Mouse (Mus musculus): ENCODE measurements around the gene Fezf2. TPM values are rescaled to one million over a fixed set of nuclear protein-coding genes. Genes with fewer than 3 reads are reported as not detected.

Fezf2 gene
- not detected for total RNA-seq (2021)

- intact Hi-C loops (cut with DNase I) = no loop called here
Measured at GRCm38 (mm10) chr14:12348089-12348488, at the start of gene Fezf2. Gene Fezf2, minus strand, starts transcription at chr14:12348189.

DNA sequence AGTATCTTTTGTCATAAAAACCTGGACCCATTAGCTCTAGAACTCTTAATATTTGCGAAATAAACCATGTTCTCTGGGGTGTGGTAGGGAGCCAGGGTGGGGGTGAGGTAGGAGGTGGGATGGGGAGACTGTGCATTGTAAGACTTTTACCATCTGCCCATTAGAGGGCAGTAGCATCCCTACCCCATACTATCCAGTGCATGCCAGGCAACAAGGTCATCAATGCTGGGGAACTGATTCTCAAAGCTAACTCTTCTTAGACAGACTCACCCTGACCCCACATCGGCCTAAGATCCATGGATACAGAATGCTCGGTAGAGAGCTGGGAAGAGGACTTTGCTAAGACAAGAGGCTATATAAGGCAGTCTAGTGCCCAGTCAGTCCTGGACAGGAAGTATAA, 49.6 kb upstream of the Fezf2 start:
- DNase-seq = no peak
- intact Hi-C loops (cut with DNase I) = loop anchor here (2.0 kb wide), 1 partner anchor 133 kb away; no protein-coding TSS in a partner anchor

More at GRCm38 (mm10) chr14:12348089-12348488, at the start of gene Fezf2:
- no peak for DNase-seq

- intact Hi-C loops (cut with DNase I) = no loop called here
- DNase-seq = no peak
Measured at GRCm38 (mm10) chr14:12394318-12394717, 46.3 kb upstream of the Fezf2 start.

DNA sequence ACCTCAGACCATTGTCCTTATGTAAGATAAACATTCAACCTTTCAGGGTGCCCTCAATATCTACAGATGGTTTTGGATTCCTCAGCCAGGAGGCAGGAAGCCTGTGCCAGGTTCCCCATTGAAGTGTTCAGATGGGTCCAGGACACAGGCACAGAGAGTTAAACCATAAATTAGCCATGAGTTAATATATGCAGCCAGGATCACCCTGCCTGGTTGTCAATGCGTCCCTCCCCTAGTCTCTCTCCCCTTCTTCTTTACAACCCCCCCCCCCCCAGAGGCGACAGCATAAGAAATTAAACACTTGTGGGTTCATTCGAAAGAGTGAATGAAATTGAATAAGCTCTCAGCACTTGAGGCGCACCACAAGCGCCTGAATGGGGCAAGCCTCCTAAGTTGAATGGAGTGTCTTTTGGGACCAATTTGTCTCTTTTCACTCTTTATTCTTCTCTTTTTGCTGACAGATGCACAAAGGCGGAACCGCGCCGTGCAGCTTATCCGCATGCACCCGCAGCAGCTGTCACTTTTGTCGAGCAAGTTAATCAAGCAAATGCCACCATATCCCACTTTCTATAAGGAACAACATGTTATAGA, 45.4 kb upstream of the Fezf2 start:
- DNase-seq = no peak
- intact Hi-C loops (cut with DNase I) = no loop called here

DNA sequence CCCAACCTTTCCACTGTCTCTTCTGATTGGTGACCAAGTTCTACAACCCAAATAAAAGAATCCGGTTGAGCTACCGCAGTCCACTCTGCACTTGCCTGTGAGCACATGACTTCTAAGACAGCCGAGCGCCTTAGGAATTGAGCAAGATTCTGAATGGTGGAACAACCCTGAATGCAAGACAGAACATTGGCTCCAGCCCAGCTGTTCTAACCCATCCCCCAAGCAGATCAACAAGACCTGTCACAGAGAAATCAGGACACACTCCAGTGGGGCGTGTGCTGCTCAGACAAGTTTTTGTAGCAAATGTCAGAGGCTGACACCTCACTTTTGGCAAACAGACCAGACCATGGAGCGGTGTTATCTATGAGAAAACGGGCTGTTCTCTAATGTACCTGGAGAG, 43.2 kb upstream of the Fezf2 start:
- no peak for DNase-seq
- intact Hi-C loops (cut with DNase I) = no loop called here

GRCm38 (mm10) chr14:12388806-12389436, 40.9 kb upstream of the Fezf2 start:
- intact Hi-C loops (cut with DNase I) = no loop called here
- DNase-seq = no peak

DNA sequence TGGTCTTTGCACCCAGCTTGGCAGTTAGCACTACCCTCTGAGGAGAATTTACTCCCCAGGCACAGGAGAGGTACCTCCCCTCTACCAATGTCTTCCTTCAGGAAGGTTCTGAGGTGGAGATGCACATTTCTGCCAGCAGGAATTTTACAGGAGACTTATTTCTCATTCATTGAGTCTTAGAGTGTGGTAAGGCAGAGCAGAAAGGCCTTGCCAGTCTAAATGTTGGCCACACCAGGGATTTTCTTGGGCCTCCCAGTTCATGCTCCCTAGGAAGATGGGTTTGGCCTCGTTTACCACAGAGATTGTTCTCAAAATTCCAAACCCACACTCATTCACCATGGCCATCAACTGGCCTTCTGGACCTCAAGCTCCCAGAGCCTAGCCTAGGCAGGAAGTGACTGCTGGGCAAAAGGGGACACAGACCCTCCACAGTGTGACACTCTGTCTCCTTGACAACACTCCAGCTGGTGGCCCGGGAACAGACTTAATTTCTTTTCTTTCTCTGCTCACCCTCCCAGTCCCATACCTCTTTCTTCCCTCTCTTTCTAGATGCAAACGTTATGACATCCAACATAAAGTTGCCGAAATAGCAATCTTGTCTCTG, 40.3 kb upstream of the Fezf2 start:
- no peak for DNase-seq
- intact Hi-C loops (cut with DNase I) = no loop called here

DNA sequence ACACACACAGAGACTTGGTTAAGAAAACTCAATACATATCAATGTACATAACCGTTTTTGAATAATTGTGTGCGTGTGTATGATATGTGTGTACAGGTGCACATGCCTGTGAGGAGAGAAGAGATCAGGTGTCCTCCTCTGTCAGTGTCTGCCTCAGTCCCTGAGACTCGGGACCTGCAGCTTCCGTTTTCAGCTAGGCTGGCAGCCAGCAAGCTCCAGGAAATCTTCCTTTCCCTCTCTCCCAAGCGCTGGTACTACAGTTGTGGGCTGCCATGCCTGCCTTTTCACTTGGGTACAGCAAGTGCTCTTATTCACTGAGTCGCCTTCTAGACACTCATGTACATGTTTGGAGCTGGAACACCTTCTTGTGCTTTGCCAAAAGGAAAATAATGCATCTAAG, 39.2 kb upstream of the Fezf2 start:
- intact Hi-C loops (cut with DNase I) = no loop called here
- no peak for DNase-seq

GRCm38 (mm10) chr14:12377883-12378282, 29.9 kb upstream of the Fezf2 start:
- intact Hi-C loops (cut with DNase I) = no loop called here
- no peak for DNase-seq

DNA sequence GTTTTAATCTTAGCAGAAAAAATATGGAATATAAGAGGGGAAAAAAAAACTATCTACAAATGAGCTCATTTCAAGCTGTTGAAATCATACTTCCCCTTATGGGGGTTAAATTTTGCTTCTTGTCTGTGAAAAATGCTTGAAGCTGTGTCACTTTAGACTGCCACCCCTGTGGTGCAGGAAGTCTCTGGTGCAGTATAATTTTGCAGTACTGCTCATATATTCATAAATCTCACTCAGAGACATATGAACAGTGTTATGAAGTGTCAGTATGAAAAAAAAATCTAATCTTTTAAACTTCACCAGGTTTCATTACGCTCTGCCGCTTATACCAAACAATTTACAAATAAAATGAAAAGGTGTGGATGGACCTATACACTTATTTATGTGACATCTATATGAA, 29.3 kb upstream of the Fezf2 start:
- DNase-seq = no peak
- intact Hi-C loops (cut with DNase I) = no loop called here

DNA sequence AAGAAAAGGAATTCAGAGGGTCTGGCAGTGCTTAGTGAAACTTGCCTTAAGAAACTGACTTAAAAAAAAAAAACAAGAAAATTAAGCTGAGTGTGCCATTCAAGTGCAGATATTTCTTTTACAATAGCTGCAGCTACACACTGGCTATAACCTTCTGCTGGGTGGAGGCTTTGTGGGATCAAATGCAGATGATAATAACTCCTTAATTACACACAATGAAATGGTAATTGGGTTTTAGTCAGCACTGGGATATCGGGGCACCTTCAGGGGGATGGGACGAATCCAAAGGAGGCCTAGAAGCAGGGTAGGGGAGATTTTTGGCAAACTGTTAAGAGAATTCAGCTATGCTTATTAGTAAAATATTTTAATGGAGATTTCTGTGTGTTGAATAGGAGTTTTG, 27.5 kb upstream of the Fezf2 start:
- DNase-seq = no peak
- intact Hi-C loops (cut with DNase I) = no loop called here

GRCm38 (mm10) chr14:12350271-12350916, 2.4 kb upstream of the Fezf2 start:
- intact Hi-C loops (cut with DNase I) = no loop called here
- DNase-seq = no peak

- intact Hi-C loops (cut with DNase I) = no loop called here
Measured at GRCm38 (mm10) chr14:12349334-12350090, 1.5 kb upstream of the Fezf2 start.

GRCm38 (mm10) chr14:12346865-12347600, 956 bp downstream of the Fezf2 start:
- DNase-seq = no peak
- intact Hi-C loops (cut with DNase I) = no loop called here

More at GRCm38 (mm10) chr14:12349334-12350090, 1.5 kb upstream of the Fezf2 start:
- DNase-seq = no peak

- intact Hi-C loops (cut with DNase I) = no loop called here
- no peak for DNase-seq
Measured at GRCm38 (mm10) chr14:12346011-12346864, 1.8 kb downstream of the Fezf2 start.

DNA sequence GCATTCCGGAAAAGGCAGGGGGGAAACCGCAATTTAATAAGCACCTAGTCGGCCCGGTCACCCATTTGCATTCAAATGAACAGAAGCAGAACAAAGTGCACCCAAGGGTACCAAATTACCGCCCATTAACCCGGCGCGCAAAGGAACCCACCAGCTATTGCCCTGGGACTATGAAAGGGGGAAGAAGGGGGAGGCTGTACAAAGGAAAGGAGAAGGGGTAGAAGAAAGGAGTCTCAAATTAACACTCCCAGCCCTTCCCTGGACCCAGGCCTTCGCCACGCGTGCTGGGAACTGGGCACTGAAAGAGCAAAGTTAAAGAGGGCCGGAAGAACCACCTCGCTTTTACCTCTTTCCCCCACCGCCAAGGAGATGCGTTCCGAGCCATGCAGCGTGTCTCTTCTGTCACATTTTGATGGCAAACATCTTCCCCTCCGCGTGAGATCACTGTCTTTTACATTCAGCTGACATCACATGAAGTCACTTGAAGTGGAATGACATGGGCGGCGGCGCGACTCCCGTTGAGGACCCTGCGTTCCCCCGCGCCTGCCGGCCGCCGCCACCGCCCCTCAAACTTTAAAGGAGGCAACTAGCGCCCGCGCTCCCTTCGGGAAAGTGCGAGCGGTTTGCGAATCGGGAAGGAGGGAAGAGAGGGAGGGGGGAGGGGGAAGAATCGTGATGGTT, 2.6 kb downstream of the Fezf2 start:
- intact Hi-C loops (cut with DNase I) = no loop called here
- no peak for DNase-seq

GRCm38 (mm10) chr14:12344746-12345240, 3.2 kb downstream of the Fezf2 start:
- intact Hi-C loops (cut with DNase I) = no loop called here
- DNase-seq = no peak

GRCm38 (mm10) chr14:12344061-12344745, 3.8 kb downstream of the Fezf2 start:
- no peak for DNase-seq
- intact Hi-C loops (cut with DNase I) = no loop called here

Measured in heart, postnatal 10 days (tissue).